Mouse (Mus musculus): ENCODE measurements around the gene Tex261.

GRCm38 (mm10) chr6:83775638-83776293 is at the start of gene Tex261:
- no peak for TF ChIP-seq GATA1 (IDR thresholded peaks at IDR 0.05; ENCODE audit: low read length)
- TF ChIP-seq TAL1 (IDR thresholded peaks at IDR 0.05; ENCODE audit: low read length) = no peak
